Mouse (Mus musculus) telencephalon, adult 2 months (tissue): ENCODE results near the gene Fcrl5.

Source experiments
- DNase-seq: peaks from one replicate; pipeline ENCODE4 v3.0.0-alpha.2; 2011; ENCODE audit warnings: low read depth, low spot score

Fcrl5 gene

GRCm38 (mm10) chr3:87500088-87501055 lies 64.8 kb downstream of the Fcrl5 start:
- DNase-seq: no peak

- no peak for DNase-seq
Observed at GRCm38 (mm10) chr3:87501151-87501550, 65.6 kb downstream of the Fcrl5 start.

GRCm38 (mm10) chr3:87502771-87503170 lies 67.2 kb downstream of the Fcrl5 start:
- DNase-seq: no peak

- no peak for DNase-seq
Observed at GRCm38 (mm10) chr3:87504330-87504729, 68.8 kb downstream of the Fcrl5 start.

GRCm38 (mm10) chr3:87504749-87505425 lies 69.3 kb downstream of the Fcrl5 start:
- no peak for DNase-seq

- no peak for DNase-seq
Observed at GRCm38 (mm10) chr3:87506456-87507416, 71.2 kb downstream of the Fcrl5 start.

GRCm38 (mm10) chr3:87508205-87508901 lies 72.8 kb downstream of the Fcrl5 start:
- peak; percentile 44 for DNase-seq

- no peak for DNase-seq
Observed at GRCm38 (mm10) chr3:87509061-87509460, 73.5 kb downstream of the Fcrl5 start.

- no peak for DNase-seq
Observed at GRCm38 (mm10) chr3:87510832-87511231, 75.3 kb downstream of the Fcrl5 start.

- no peak for DNase-seq
Observed at GRCm38 (mm10) chr3:87511971-87512765, 76.6 kb downstream of the Fcrl5 start.

GRCm38 (mm10) chr3:87515567-87516081 lies 80.1 kb downstream of the Fcrl5 start:
- no peak for DNase-seq

- DNase-seq: no peak
Observed at GRCm38 (mm10) chr3:87518425-87518824, 82.9 kb downstream of the Fcrl5 start.

GRCm38 (mm10) chr3:87521126-87521525 lies 85.6 kb downstream of the Fcrl5 start:
- no peak for DNase-seq

- no peak for DNase-seq
Observed at GRCm38 (mm10) chr3:87521833-87522232, 86.3 kb downstream of the Fcrl5 start.

GRCm38 (mm10) chr3:87523701-87524100 lies 88.1 kb downstream of the Fcrl5 start:
- DNase-seq: no peak

GRCm38 (mm10) chr3:87525043-87525836 lies 89.7 kb downstream of the Fcrl5 start, which contains the start of gene Etv3:
Gene Etv3 (plus strand): TSS chr3:87525407.
- peak; percentile 79 for DNase-seq

GRCm38 (mm10) chr3:87525837-87526570 lies 90.4 kb downstream of the Fcrl5 start:
- DNase-seq: no peak

- DNase-seq: no peak
Observed at GRCm38 (mm10) chr3:87527139-87527538, 91.6 kb downstream of the Fcrl5 start.
